Mouse (Mus musculus) CH12.LX (cell line): ENCODE data around the gene Itch.

Source experiments
- CTCF ChIP-seq, 2 experiments: IDR thresholded peaks in 1 of 2; conservative IDR thresholded peaks in 1 of 2; 2 replicates each; pipeline ENCODE4 v1.5.1; 2011 to 2012; ENCODE audit warnings: low read depth in 2 of 2, low read length in 2 of 2, improper control_type of control experiment in 1 of 2, inconsistent platforms in 1 of 2, mild to moderate bottlenecking in 1 of 2, moderate library complexity in 1 of 2
- E2F4 ChIP-seq: IDR thresholded peaks from 2 replicates; pipeline ENCODE4 v1.6.1; 2011; ENCODE audit warnings: low read depth, low read length, improper control_type of control experiment; ENCODE audit not compliant: insufficient replicate concordance
- EP300 ChIP-seq: IDR thresholded peaks from 2 replicates; pipeline ENCODE4 v1.6.1; 2011; ENCODE audit warnings: low read length, improper control_type of control experiment
- JUND ChIP-seq: conservative IDR thresholded peaks from 2 replicates; pipeline ENCODE4 v1.6.1; 2011; ENCODE audit warnings: low read depth, low read length, improper control_type of control experiment
- MXI1 ChIP-seq: IDR thresholded peaks from 2 replicates; pipeline ENCODE4 v1.6.1; 2011; ENCODE audit warnings: mild to moderate bottlenecking, low read depth, low read length, improper control_type of control experiment
- POLR2A ChIP-seq: IDR thresholded peaks from 2 replicates; pipeline ENCODE4 v1.6.1; 2011; ENCODE audit warnings: low read depth, mild to moderate bottlenecking, improper control_type of control experiment, low read length
- TCF12 ChIP-seq: IDR thresholded peaks from 2 replicates; pipeline ENCODE4 v1.6.1; 2014; ENCODE audit warnings: low read depth, mild to moderate bottlenecking, inconsistent platforms, low read length, improper control_type of control experiment
- ZMIZ1 ChIP-seq: IDR thresholded peaks from 2 replicates; pipeline ENCODE4 v1.6.1; 2012; ENCODE audit warnings: low read depth, mild to moderate bottlenecking, inconsistent platforms, low read length, improper control_type of control experiment

- TF ChIP-seq POLR2A (no peak), E2F4 (no peak), CTCF (conservative IDR thresholded peaks at IDR 0.05 in 1 of 2, IDR thresholded peaks at IDR 0.05 in 1 of 2; ENCODE audit: low read depth in 2 of 2, low read length in 2 of 2) (no peak), JUND (no peak), MXI1 (no peak), ZMIZ1 (no peak), EP300 (no peak), TCF12 (no peak)
These were observed 91.4 kb downstream of the Itch start for GRCm38 (mm10) chr2:155224721-155225120.
